Mouse (Mus musculus) lung, postnatal 0 days (tissue): Measurements from ENCODE around the gene Fbxo9.

Experiments used
- CTCF ChIP-seq: IDR thresholded peaks from 2 replicates; pipeline ENCODE4 v1.5.1; 2016; ENCODE audit warnings: antibody characterized with exemption, mild to moderate bottlenecking
- EP300 ChIP-seq: IDR thresholded peaks from 2 replicates; pipeline ENCODE4 v1.6.1; 2016; ENCODE audit warnings: antibody characterized with exemption, mild to moderate bottlenecking, control low read depth

DNA sequence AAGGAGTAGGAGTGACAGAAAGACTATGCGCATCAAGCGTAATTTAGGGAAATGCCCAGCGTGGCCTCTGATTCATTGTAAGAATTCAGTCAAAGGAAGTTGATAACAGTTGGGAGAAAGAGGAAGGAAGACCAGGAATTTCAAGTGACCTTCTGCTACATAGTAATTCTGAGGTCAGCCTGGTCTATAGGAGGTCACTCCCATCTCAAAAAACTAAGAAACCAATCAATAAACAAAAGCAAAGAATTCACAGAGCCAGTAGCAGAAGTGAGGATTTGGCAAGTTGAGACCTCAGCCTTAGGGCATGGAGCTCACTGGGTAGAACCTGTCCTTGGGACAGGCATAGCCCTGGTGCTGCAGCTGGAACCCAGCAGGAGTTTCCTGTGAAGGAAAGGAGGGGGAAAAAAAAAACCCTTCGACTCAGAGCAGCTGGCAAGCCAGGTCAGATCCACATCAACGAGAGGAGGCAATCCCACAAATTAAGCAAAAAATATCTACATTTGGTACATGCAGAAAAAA, 58.4 kb downstream of the Fbxo9 start:
- TF ChIP-seq CTCF (no peak), EP300 (no peak)
